Mouse (Mus musculus) MEL (cell line): Measurements from ENCODE around the gene Nudt16l1. TPM values are rescaled to one million over a fixed set of nuclear protein-coding genes. Genes with fewer than 3 reads are reported as not detected.

Source experiments
- DNase-seq: peaks from one replicate; pipeline ENCODE4 v3.0.0; 2011; ENCODE audit warnings: low read depth, low spot score
- H3K27ac ChIP-seq: 2 replicates; pipeline ENCODE4 v1.5.1; 2012; ENCODE audit warnings: low read depth, mild to moderate bottlenecking, control low read depth, low read length, moderate library complexity; ENCODE audit not compliant: control insufficient read depth
- H3K27me3 ChIP-seq, 2 experiments: fragments of 150-350 bp in 1 of 2; sonication (generic) in 1 of 2; 2 replicates each; pipeline ENCODE4 v1.6.1; 2012; ENCODE audit warnings: low read length in 2 of 2, mild to moderate bottlenecking in 2 of 2, improper control_type of control experiment in 1 of 2, moderate library complexity in 1 of 2; ENCODE audit not compliant: insufficient read depth in 2 of 2, control insufficient read depth in 1 of 2
- H3K36me3 ChIP-seq, 2 experiments: 2 replicates each; pipeline ENCODE4 v1.6.1; 2012 to 2014; ENCODE audit warnings: low read length in 2 of 2, improper control_type of control experiment in 1 of 2, inconsistent platforms in 1 of 2, mild to moderate bottlenecking in 1 of 2; ENCODE audit not compliant: insufficient read depth in 2 of 2, control insufficient read depth in 1 of 2
- H3K4me1 ChIP-seq, 2 experiments: fragments of 150-350 bp in 1 of 2; sonication (generic) in 1 of 2; 2 replicates each; pipeline ENCODE4 v1.6.1; 2012; ENCODE audit warnings: low read length in 2 of 2, improper control_type of control experiment in 1 of 2, mild to moderate bottlenecking in 1 of 2; ENCODE audit not compliant: insufficient read depth in 2 of 2, control insufficient read depth in 1 of 2
- H3K4me3 ChIP-seq, 2 experiments: fragments of 150-350 bp in 1 of 2; sonication (generic) in 1 of 2; 2 replicates each; pipeline ENCODE4 v1.5.1; 2012; ENCODE audit warnings: low read depth in 2 of 2, low read length in 2 of 2, mild to moderate bottlenecking in 2 of 2, moderate library complexity in 2 of 2, control low read depth in 1 of 2, improper control_type of control experiment in 1 of 2; ENCODE audit not compliant: control insufficient read depth in 1 of 2, insufficient read depth in 1 of 2
- H3K79me2 ChIP-seq: 2 replicates; pipeline ENCODE4 v1.6.1; 2012; ENCODE audit warnings: mild to moderate bottlenecking, low read length, moderate library complexity; ENCODE audit not compliant: control insufficient read depth, poor library complexity, insufficient read depth
- H3K9ac ChIP-seq: 2 replicates; pipeline ENCODE4 v1.6.1; 2012; ENCODE audit warnings: low read depth, mild to moderate bottlenecking, control low read depth, low read length, moderate library complexity; ENCODE audit not compliant: control insufficient read depth, poor library complexity, severe bottlenecking
- H3K9me3 ChIP-seq: fragments of 150-350 bp; sonication (generic); replicated peaks from 2 replicates; pipeline ENCODE4 v1.6.1; 2012; ENCODE audit warnings: mild to moderate bottlenecking, low read length, improper control_type of control experiment, moderate library complexity; ENCODE audit not compliant: insufficient read depth
- CHD1 ChIP-seq: IDR thresholded peaks from 2 replicates; pipeline ENCODE4 v1.6.1; 2012; ENCODE audit warnings: low read depth, mild to moderate bottlenecking, inconsistent platforms, low read length, improper control_type of control experiment
- CHD2 ChIP-seq: IDR thresholded peaks from 2 replicates; pipeline ENCODE4 v1.6.1; 2011; ENCODE audit warnings: low read length, improper control_type of control experiment
- ELF1 ChIP-seq: IDR thresholded peaks from 2 replicates; pipeline ENCODE4 v1.6.1; 2014; ENCODE audit warnings: low read depth, mild to moderate bottlenecking, inconsistent platforms, low read length, improper control_type of control experiment, moderate library complexity
- ETS1 ChIP-seq: IDR thresholded peaks from 2 replicates; pipeline ENCODE4 v1.6.1; 2012; ENCODE audit warnings: low read depth, mild to moderate bottlenecking, inconsistent platforms, low read length, improper control_type of control experiment, moderate library complexity
- GABPA ChIP-seq: IDR thresholded peaks from 2 replicates; pipeline ENCODE4 v1.6.1; 2012; ENCODE audit warnings: low read depth, mild to moderate bottlenecking, inconsistent platforms, low read length, improper control_type of control experiment, moderate library complexity
- GATA1 ChIP-seq: IDR thresholded peaks from 2 replicates; pipeline ENCODE4 v1.6.1; 2011; ENCODE audit warnings: low read depth, low read length, improper control_type of control experiment
- KAT2A ChIP-seq: conservative IDR thresholded peaks from 2 replicates; pipeline ENCODE4 v1.6.1; 2012; ENCODE audit warnings: low read depth, low read length, improper control_type of control experiment, inconsistent platforms
- MAFK ChIP-seq: IDR thresholded peaks from 2 replicates; pipeline ENCODE4 v1.6.1; 2011; ENCODE audit warnings: low read depth, mild to moderate bottlenecking, low read length, improper control_type of control experiment, borderline replicate concordance
- MAX ChIP-seq: IDR thresholded peaks from 2 replicates; pipeline ENCODE4 v1.6.1; 2011; ENCODE audit warnings: low read length, improper control_type of control experiment
- MAZ ChIP-seq: IDR thresholded peaks from 2 replicates; pipeline ENCODE4 v1.6.1; 2012; ENCODE audit warnings: low read depth, mild to moderate bottlenecking, inconsistent platforms, low read length, improper control_type of control experiment
- MYB ChIP-seq: IDR thresholded peaks from 2 replicates; pipeline ENCODE4 v1.6.1; 2011; ENCODE audit warnings: mild to moderate bottlenecking, low read depth, low read length, improper control_type of control experiment
- MYC ChIP-seq: IDR thresholded peaks from 2 replicates; pipeline ENCODE4 v1.6.1; 2011; ENCODE audit warnings: low read depth, mild to moderate bottlenecking, low read length, improper control_type of control experiment, moderate library complexity
- POLR2A ChIP-seq, 2 experiments: IDR thresholded peaks; 2 replicates each; pipeline ENCODE4 v1.6.1; 2011 to 2012; ENCODE audit warnings: low read length in 2 of 2, mild to moderate bottlenecking in 2 of 2, control low read depth in 1 of 2, improper control_type of control experiment in 1 of 2, low read depth in 1 of 2, moderate library complexity in 1 of 2; ENCODE audit not compliant: control insufficient read depth in 1 of 2, insufficient read depth in 1 of 2, poor library complexity in 1 of 2
- POLR2AphosphoS2 ChIP-seq: IDR thresholded peaks from 2 replicates; pipeline ENCODE4 v1.6.1; 2011; ENCODE audit warnings: low read length, improper control_type of control experiment
- RAD21 ChIP-seq: IDR thresholded peaks from 2 replicates; pipeline ENCODE4 v1.6.1; 2011; ENCODE audit warnings: mild to moderate bottlenecking, low read depth, low read length, improper control_type of control experiment
- TAL1 ChIP-seq: IDR thresholded peaks from 2 replicates; pipeline ENCODE4 v1.6.1; 2012; ENCODE audit warnings: mild to moderate bottlenecking, inconsistent platforms, low read length, moderate library complexity, mixed read lengths
- TCF12 ChIP-seq: IDR thresholded peaks from 2 replicates; pipeline ENCODE4 v1.6.1; 2014; ENCODE audit warnings: low read depth, mild to moderate bottlenecking, inconsistent platforms, low read length, improper control_type of control experiment, moderate library complexity
- UBTF ChIP-seq: IDR thresholded peaks from 2 replicates; pipeline ENCODE4 v1.6.1; 2012; ENCODE audit warnings: low read depth, mild to moderate bottlenecking, inconsistent platforms, low read length, improper control_type of control experiment, moderate library complexity, borderline replicate concordance; ENCODE audit not compliant: insufficient read depth
- USF2 ChIP-seq, 2 experiments: IDR thresholded peaks; 2 replicates each; pipeline ENCODE4 v1.6.1; 2011 to 2012; ENCODE audit warnings: improper control_type of control experiment in 2 of 2, low read length in 2 of 2, borderline replicate concordance in 1 of 2, inconsistent platforms in 1 of 2, low read depth in 1 of 2, mild to moderate bottlenecking in 1 of 2; ENCODE audit not compliant: insufficient read depth in 1 of 2
- ZC3H11A ChIP-seq: IDR thresholded peaks from 2 replicates; pipeline ENCODE4 v1.6.1; 2012; ENCODE audit warnings: low read depth, mild to moderate bottlenecking, inconsistent platforms, low read length, improper control_type of control experiment
- ZKSCAN1 ChIP-seq: IDR thresholded peaks from 2 replicates; pipeline ENCODE4 v1.6.1; 2012; ENCODE audit warnings: low read depth, mild to moderate bottlenecking, inconsistent platforms, low read length, improper control_type of control experiment, moderate library complexity
- ZMIZ1 ChIP-seq: IDR thresholded peaks from 2 replicates; pipeline ENCODE4 v1.6.1; 2012; ENCODE audit warnings: low read depth, mild to moderate bottlenecking, inconsistent platforms, low read length, improper control_type of control experiment, moderate library complexity
- polyA plus RNA-seq, 2 experiments: library from polyadenylated mRNA; stranded (reverse) in 1 of 2; unstranded in 1 of 2; fragments of >175 nt in 1 of 2; fragments of >200 nt in 1 of 2; gene quantifications; 2 replicates each; pipeline versions ENCODE4 v1.2.1 to v1.2.4; 2012; ENCODE audit warnings: low replicate concordance in 2 of 2, low read depth in 1 of 2; ENCODE audit not compliant: insufficient read length in 2 of 2, insufficient read depth in 1 of 2, missing spikeins in 1 of 2
- total RNA-seq: library from RNA; depleted of rRNA; stranded (reverse); fragments of 300-350 nt; gene quantifications from 2 replicates; pipeline ENCODE4 v1.2.3, GENCODE M21; 2012

Nudt16l1 gene
- total and polyA plus RNA-seq, 3 experiments: 41.1 to 69.3 TPM; not detected in 1

DNA sequence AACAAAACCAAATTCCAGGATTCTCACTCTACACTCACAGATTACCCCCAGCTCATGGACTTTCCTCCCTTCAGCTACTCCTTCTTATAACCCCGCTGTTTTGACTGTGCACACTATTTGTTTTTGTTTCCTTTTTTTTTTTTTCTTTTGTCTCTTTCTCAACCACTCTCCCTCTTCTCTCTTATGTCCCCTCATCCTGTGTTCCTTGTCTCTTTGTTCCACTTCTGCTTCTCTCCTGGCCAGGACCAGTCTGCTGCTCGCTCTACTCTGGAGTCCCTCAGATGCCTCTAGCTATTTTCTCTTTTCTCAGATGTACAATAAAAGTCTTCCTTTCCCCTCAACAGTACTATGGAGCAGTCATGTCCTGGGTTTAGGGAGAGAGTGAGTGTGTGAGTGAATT lies 36.2 kb upstream of the Nudt16l1 start:
- no peaks in the 10 kb centered on the region for H3K79me2 ChIP-seq
- H3K27ac ChIP-seq: no peak overlapping the region
- peaks cover 0 to under 1% of the 10 kb centered on the region in 2 experiments; a peak in 3 of 4 replicates for H3K4me1 ChIP-seq
- H3K9ac ChIP-seq: no peak overlapping the region
- no peak for DNase-seq
- H3K36me3 ChIP-seq: no peaks in the 10 kb centered on the region; a peak in 1 of 4 replicates
- H3K9me3 ChIP-seq: no peaks in the 10 kb centered on the region
- H3K27me3 ChIP-seq: no peaks in the 10 kb centered on the region
- TF ChIP-seq MAX: no peak
- no peak for TF ChIP-seq TCF12
- no peak for TF ChIP-seq MYC
- TF ChIP-seq MYB: no peak
- no peak for TF ChIP-seq CHD1
- TF ChIP-seq ELF1: no peak
- no peak for TF ChIP-seq KAT2A
- no peak for TF ChIP-seq MAFK
- TF ChIP-seq ZKSCAN1: no peak
- TF ChIP-seq POLR2A (IDR thresholded peaks at IDR 0.05; ENCODE audit: control insufficient read depth in 1 of 2, insufficient read depth in 1 of 2, low read depth in 1 of 2, low read length in 2 of 2, poor library complexity in 1 of 2): no peak
- TF ChIP-seq ZC3H11A: no peak
- TF ChIP-seq GATA1: no peak
- TF ChIP-seq POLR2AphosphoS2: no peak
- TF ChIP-seq GABPA: no peak
- no peak for TF ChIP-seq TAL1
- no peak overlapping the region for H3K4me3 ChIP-seq

GRCm38 (mm10) chr16:4903491-4904102 lies 35.0 kb upstream of the Nudt16l1 start:
- Histone ChIP-seq H3K9me3 (no peaks in the 10 kb centered on the region), H3K4me1 (no peaks in the 10 kb centered on the region; a peak in 1 of 4 replicates), H3K36me3 (no peaks in the 10 kb centered on the region; a peak in 1 of 4 replicates), H3K4me3 (no peak overlapping the region)
- TF ChIP-seq ETS1 (no peak), CHD2 (no peak), ZC3H11A (no peak), TCF12 (no peak), RAD21 (no peak), ZMIZ1 (no peak), GABPA (no peak), UBTF (no peak), MAZ (no peak), MYB (no peak), POLR2AphosphoS2 (no peak), USF2 (IDR thresholded peaks at IDR 0.05; ENCODE audit: borderline replicate concordance in 1 of 2, insufficient read depth in 1 of 2, low read depth in 1 of 2, low read length in 2 of 2) (no peak), CHD1 (no peak)
- TF ChIP-seq, all 39 proteins: peak for 0
- no peak overlapping the region for H3K27ac ChIP-seq
- H3K79me2 ChIP-seq: no peaks in the 10 kb centered on the region
- no peaks in the 10 kb centered on the region for H3K27me3 ChIP-seq
- DNase-seq: no peak
- H3K9ac ChIP-seq: no peak overlapping the region
